Mouse (Mus musculus) erythroblast, embryonic 14.5 days (primary cell): Measurements from ENCODE around the gene Ccdc80.

Experiments
- GATA1 ChIP-seq: IDR thresholded peaks from 2 replicates; pipeline ENCODE4 v1.6.1; 2012; ENCODE audit warnings: low read length, inconsistent platforms, mixed read lengths
- TAL1 ChIP-seq: IDR thresholded peaks from 3 replicates; pipeline ENCODE4 v1.6.1; 2012; ENCODE audit warnings: low read length, inconsistent platforms, mixed read lengths

DNA sequence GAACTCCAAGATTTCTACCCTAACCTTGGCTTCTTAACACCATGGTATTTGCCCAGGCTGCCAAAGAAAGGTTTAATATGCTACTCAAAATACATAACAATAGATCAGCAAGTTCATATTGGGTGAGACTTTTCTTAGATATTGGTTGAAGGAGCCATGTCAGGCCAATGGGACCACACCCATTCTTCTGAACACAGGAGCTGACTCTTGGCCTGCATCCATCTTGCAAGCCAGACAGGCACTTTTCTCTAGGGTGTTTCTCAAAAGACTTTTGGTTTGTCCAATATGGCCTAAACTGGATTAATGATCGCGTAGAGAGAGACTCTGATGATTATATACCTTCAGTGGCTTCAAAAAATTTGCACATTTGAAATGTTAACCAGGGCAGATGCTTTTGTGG is 4.3 kb downstream of the Ccdc80 start:
- TF ChIP-seq TAL1: no peak
- no peak for TF ChIP-seq GATA1
